Mouse (Mus musculus) heart, adult 2 months (tissue): ENCODE data around the gene Gm20388.

Experiments used
- CTCF ChIP-seq: fragments of 200-600 bp; IDR thresholded peaks from 2 replicates; pipeline ENCODE4 v1.8.1; 2022; ENCODE audit warnings: antibody characterized with exemption, mild to moderate bottlenecking, moderate library complexity
- EP300 ChIP-seq: fragments of 200-500 bp; IDR thresholded peaks from 2 replicates; pipeline ENCODE4 v1.6.1; 2011; ENCODE audit warnings: low read depth, low read length, control low read depth; ENCODE audit not compliant: insufficient read depth
- POLR2A ChIP-seq: fragments of 200-500 bp; IDR thresholded peaks from 2 replicates; pipeline ENCODE4 v1.6.1; 2011; ENCODE audit warnings: mild to moderate bottlenecking, low read depth, low read length, control low read depth; ENCODE audit not compliant: insufficient read depth

DNA sequence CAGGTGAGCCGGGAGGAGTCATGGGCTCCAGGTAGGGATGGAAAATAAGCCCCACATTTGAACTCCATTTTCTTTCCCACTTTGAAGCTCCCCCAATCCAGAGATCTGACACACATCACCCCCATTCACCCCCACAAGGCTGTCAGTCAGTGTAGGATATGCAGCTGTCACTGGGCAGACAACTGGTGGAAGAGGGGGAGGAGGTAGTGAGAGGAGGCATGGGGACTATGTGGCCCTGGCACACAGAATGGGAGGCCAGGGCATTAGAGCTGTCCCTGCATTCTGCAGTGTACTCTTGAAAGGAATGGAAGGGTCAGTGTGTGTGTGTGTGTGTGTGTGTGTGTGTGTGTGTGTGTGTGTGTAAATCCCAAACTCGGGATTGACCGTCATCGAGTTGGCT lies 3984.6 kb downstream of the Gm20388 start:
- TF ChIP-seq CTCF (no peak), POLR2A (no peak), EP300 (no peak)
